In the genomic region with DNA sequence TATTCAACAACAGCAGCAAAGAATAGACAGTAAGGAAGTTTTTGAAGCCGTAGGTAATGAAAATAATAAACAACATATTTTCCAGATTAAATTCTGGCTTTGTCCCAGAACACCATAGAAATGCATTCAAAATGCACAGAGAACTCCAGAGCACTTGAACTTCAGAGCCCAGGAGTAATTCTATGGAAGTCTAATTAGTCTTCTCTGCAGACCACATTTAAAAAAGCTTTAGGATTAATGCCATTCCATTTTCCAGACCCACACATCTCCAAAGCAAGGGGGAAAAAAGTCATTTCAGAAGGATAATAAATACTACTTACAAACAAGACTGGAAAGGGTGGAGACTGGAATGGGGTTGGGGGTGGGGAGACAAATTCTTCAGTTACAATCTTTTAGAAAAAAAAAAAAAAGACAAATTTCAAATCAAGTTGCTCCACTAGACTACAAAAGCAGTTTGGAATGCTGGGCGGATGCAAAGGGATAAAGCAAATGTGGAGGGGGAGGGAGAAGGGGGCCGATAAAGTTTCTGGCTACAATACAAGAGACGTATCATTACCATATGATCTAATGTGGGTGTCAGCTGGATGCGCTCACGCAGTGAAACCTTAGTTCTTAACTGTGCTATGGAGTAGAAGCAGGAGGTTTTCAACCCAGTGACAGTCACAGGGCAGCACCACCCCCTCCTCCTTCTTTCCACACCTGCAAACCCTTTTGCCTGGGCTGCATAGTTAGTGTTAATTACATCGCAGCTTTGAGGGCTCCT, we compare ENCODE assay signal across 9 mouse cellular contexts. TPM values are rescaled to one million over a fixed set of nuclear protein-coding genes. Genes with fewer than 3 reads are reported as not detected.
DNase-seq lines count a peak whose midpoint lies in the region; ATAC-seq and TF ChIP-seq lines count a peak whose summit lies in the region.
"Had no signal": no experiment of that assay in that cellular context is flagged by ENCODE, and none has a peak within 500 bp of the region (broad histone marks: within the 10 kb centered on the region; RNA-seq: fewer than 3 reads in every experiment).

A gene (plus strand): TSS at position 606 of the 763 bp plus-strand sequence.

- no peak for TF ChIP-seq CTCF in spleen, adult 2 months (IDR thresholded peaks at IDR 0.05; ENCODE audit: extremely low read depth, insufficient read depth, insufficient read length, insufficient replicate concordance)

- H3K4me2 ChIP-seq in forebrain, embryonic 15.5 days (replicated peaks) = peak within 1 kb of the TSS; percentile 29

- no peak within 1 kb of the TSS for H3K9ac ChIP-seq in forebrain, embryonic 15.5 days (replicated peaks)

- TF ChIP-seq POLR2A in spleen, adult 2 months (IDR thresholded peaks at IDR 0.05; ENCODE audit: low read depth, low read length) = no peak

- intact Hi-C loops in heart, postnatal 36 days (cut with DNase I) = loop anchor here (5.0 to 10.0 kb wide), 2 partner anchors 52 to 94 kb away; no protein-coding TSS in a partner anchor

- DNase-seq in spleen, adult 2 months (ENCODE audit: low read depth in 1 of 2, low spot score in 2 of 2) = no peak
- DNase-seq in spleen, postnatal 10 days (ENCODE audit: low spot score in 2 of 2) = no peak
- peak; percentile 35 to 50 for DNase-seq in heart, postnatal 36 days
- no peak for DNase-seq in layer of hippocampus, postnatal 25 days (ENCODE audit: extremely low spot score in 1 of 2, low spot score in 1 of 2)
- peak; percentile 11 for DNase-seq in lung, postnatal 36 days
- DNase-seq in spleen, postnatal 14 days (ENCODE audit: low spot score in 2 of 2) = no peak
- DNase-seq in cerebellum, adult 9-11 months = no peak

- no peak within 1 kb of the TSS for H3K4me3 ChIP-seq in spleen, adult 2 months (ENCODE audit: extremely low read depth, insufficient read depth, insufficient read length)
- no peak within 1 kb of the TSS for H3K4me3 ChIP-seq in forebrain, embryonic 15.5 days

- H3K27me3 ChIP-seq in spleen, adult 2 months (ENCODE audit: control insufficient read depth, insufficient read depth, low read length) = no peaks in the 10 kb centered on the region
- H3K27me3 ChIP-seq in forebrain, embryonic 15.5 days = no peaks in the 10 kb centered on the region

- no peaks in the 10 kb centered on the region for H3K9me3 ChIP-seq in forebrain, embryonic 15.5 days

- ATAC-seq in forebrain, embryonic 15.5 days (replicated peaks) = peak; percentile 48

- H3K4me1 ChIP-seq in spleen, adult 2 months (ENCODE audit: control insufficient read depth, insufficient read depth, insufficient read length) = no peaks in the 10 kb centered on the region
- peaks cover 10% of the 10 kb centered on the region for H3K4me1 ChIP-seq in forebrain, embryonic 15.5 days

- no peaks in the 10 kb centered on the region for H3K36me3 ChIP-seq in spleen, adult 2 months (ENCODE audit: control insufficient read depth, insufficient read depth, low read length)
- H3K36me3 ChIP-seq in forebrain, embryonic 15.5 days = no peaks in the 10 kb centered on the region

- no peak within 1 kb of the TSS for H3K27ac ChIP-seq in spleen, adult 2 months (ENCODE audit: insufficient read depth, low read length)
- 0 out of 2 replicates have a peak within 1 kb of the TSS, but pooled peaks have one; percentile 5 for H3K27ac ChIP-seq in forebrain, embryonic 15.5 days (replicated peaks)

- 56% methylated on average over 7 of the region's 7 CpGs for WGBS in spleen, adult 2 months
- WGBS in forebrain, embryonic 15.5 days = 1% methylated on average over 7 of the region's 7 CpGs

RNA-seq across cellular contexts. Expression of the gene that starts here (rescaled TPM):
- 13.3 and 13.4 TPM in 2 replicates for polyA plus RNA-seq in spleen, adult 2 months (2012; rRNA removed)
- polyA plus RNA-seq in forebrain, embryonic 15.5 days (2015; fragmentation: Nextera tagmentation; extraction: Ambion mirVana) = 40.5 and 46.2 TPM in 2 replicates
- total RNA-seq in heart, postnatal 36 days (2021) = 100 to 1,000 TPM; 425 to 437 TPM
- 10 to 100 TPM; 26.2 to 61.2 TPM for total RNA-seq in layer of hippocampus, postnatal 25 days (2021)
- total RNA-seq: MEL had no signal

Comparison
In these comparisons a context has a peak if more than half of its experiments do, and no peak if none do; other contexts are left out.
1. RNA of the gene that starts here (total RNA-seq): 425 to 437 TPM in heart, postnatal 36 days; 26.2 to 61.2 TPM in layer of hippocampus, postnatal 25 days; every median in the first group is over 4 times any median in the second.
2. DNase-seq: peak in heart, postnatal 36 days (2 of 2) and lung, postnatal 36 days (single experiment); none in spleen, adult 2 months (0 of 2), spleen, postnatal 10 days (0 of 2), layer of hippocampus, postnatal 25 days (0 of 2), spleen, postnatal 14 days (0 of 2) and cerebellum, adult 9-11 months (single experiment).